Mouse (Mus musculus) midbrain, embryonic 11.5 days (tissue): ENCODE data around the gene Dnal1. TPM values are rescaled to one million over a fixed set of nuclear protein-coding genes. Genes with fewer than 3 reads are reported as not detected.

Experiments
- ATAC-seq: fragments of 200-750 bp; cut with Nextera tagmentation; 2 replicates; pipeline ENCODE4 v1.8.0; 2017; ENCODE audit warnings: moderate TSS enrichment, moderate library complexity; ENCODE audit not compliant: low FRiP score
- DNase-seq: peaks from one replicate; pipeline ENCODE4 v3.0.0; 2015; ENCODE audit warnings: low spot score; ENCODE audit errors: missing footprints
- H3K27ac ChIP-seq: fragments of 300-500 bp; sonication (generic); 2 replicates; pipeline ENCODE4 v1.5.1; 2014; ENCODE audit warnings: low read depth, low read length
- H3K27me3 ChIP-seq: fragments of 300-500 bp; sonication (generic); 2 replicates; pipeline ENCODE4 v1.6.1; 2014; ENCODE audit warnings: mild to moderate bottlenecking, low read length, moderate library complexity, mixed read lengths; ENCODE audit not compliant: control insufficient read depth, insufficient read depth
- H3K36me3 ChIP-seq: fragments of 300-500 bp; sonication (generic); 2 replicates; pipeline ENCODE4 v1.6.1; 2014; ENCODE audit warnings: mild to moderate bottlenecking, low read length, moderate library complexity, mixed read lengths; ENCODE audit not compliant: control insufficient read depth, insufficient read depth
- H3K4me1 ChIP-seq: fragments of 300-500 bp; sonication (generic); 2 replicates; pipeline ENCODE4 v1.6.1; 2014; ENCODE audit warnings: low read length; ENCODE audit not compliant: control insufficient read depth, insufficient read depth
- H3K4me2 ChIP-seq: fragments of 300-500 bp; sonication (generic); 2 replicates; pipeline ENCODE4 v1.6.1; 2014; ENCODE audit warnings: mild to moderate bottlenecking, moderate library complexity
- H3K4me3 ChIP-seq: fragments of 300-500 bp; sonication (generic); 2 replicates; pipeline ENCODE4 v1.5.1; 2014; ENCODE audit warnings: low read depth, low read length
- H3K9ac ChIP-seq: fragments of 300-500 bp; sonication (generic); 2 replicates; pipeline ENCODE4 v1.6.1; 2014; ENCODE audit warnings: low read length
- H3K9me3 ChIP-seq: fragments of 300-500 bp; sonication (generic); 2 replicates; pipeline ENCODE4 v1.6.1; 2016; ENCODE audit warnings: low read length; ENCODE audit not compliant: control insufficient read depth
- WGBS: fragments of 180-500 bp; shearing (Covaris S2); extraction: QIAGEN DNeasy Blood & Tissue Kit; methylation state at CpG from one replicate; pipeline ENCODE4 v1.1.7; 2014; 5-methylcytosine and 5-hydroxymethylcytosine counted together
- polyA plus RNA-seq: library from polyadenylated mRNA; unstranded; fragments of >200 nt; fragmentation: Nextera tagmentation; extraction: Ambion mirVana; gene quantifications from 2 replicates; pipeline ENCODE4 v1.2.1, GENCODE M21; 2014

Gene Dnal1
- polyA plus RNA-seq, 1 experiment from 2014 or later, result 4.9 TPM

- H3K27ac ChIP-seq, result no peak overlapping the region
- ATAC-seq (no peak), DNase-seq (no peak)
- H3K36me3 ChIP-seq, result no peaks in the 10 kb centered on the region
- H3K9ac ChIP-seq, result no peak overlapping the region
- no peak overlapping the region for H3K4me2 ChIP-seq
- H3K4me1 ChIP-seq, result peaks cover 3% of the 10 kb centered on the region
- 89% methylated on average over 4 of the region's 4 CpGs for WGBS
- no peaks in the 10 kb centered on the region for H3K27me3 ChIP-seq
- H3K4me3 ChIP-seq, result no peak overlapping the region
- no peaks in the 10 kb centered on the region for H3K9me3 ChIP-seq
Observed at GRCm38 (mm10) chr12:84110814-84111213, 3.4 kb upstream of the Dnal1 start.

GRCm38 (mm10) chr12:84113676-84114075 lies 490 bp upstream of the Dnal1 start:
- peak overlapping the region; percentile 82; the same call in 1 of the 2 replicates for H3K4me3 ChIP-seq
- ATAC-seq, result peak; percentile 12; the same call in 1 of the 2 replicates
- H3K36me3 ChIP-seq, result no peaks in the 10 kb centered on the region
- peak overlapping the region; percentile 55 for H3K4me2 ChIP-seq
- no peak overlapping the region for H3K27ac ChIP-seq
- no peaks in the 10 kb centered on the region for H3K9me3 ChIP-seq
- H3K4me1 ChIP-seq, result peaks cover 3% of the 10 kb centered on the region
- no peak for DNase-seq
- no peaks in the 10 kb centered on the region for H3K27me3 ChIP-seq
- 50% methylated on average over 6 of the region's 6 CpGs for WGBS
- no peak overlapping the region for H3K9ac ChIP-seq

- Histone ChIP-seq H3K27me3 (no peaks in the 10 kb centered on the region), H3K36me3 (no peaks in the 10 kb centered on the region), H3K4me3 (no peak overlapping the region), H3K9me3 (no peaks in the 10 kb centered on the region), H3K9ac (no peak overlapping the region), H3K27ac (no peak overlapping the region), H3K4me2 (no peak overlapping the region), H3K4me1 (peaks cover 3% of the 10 kb centered on the region)
- 92% methylated on average over 5 of the region's 5 CpGs for WGBS
- DNase-seq (no peak), ATAC-seq (no peak)
Observed at GRCm38 (mm10) chr12:84119584-84119983, 5.4 kb downstream of the Dnal1 start.

GRCm38 (mm10) chr12:84125892-84126291 lies 11.7 kb downstream of the Dnal1 start:
- H3K4me3 ChIP-seq, result no peak overlapping the region
- no peaks in the 10 kb centered on the region for H3K4me1 ChIP-seq
- H3K9ac ChIP-seq, result no peak overlapping the region
- DNase-seq (no peak), ATAC-seq (no peak)
- H3K4me2 ChIP-seq, result no peak overlapping the region
- WGBS, result 88% methylated on average over 12 of the region's 12 CpGs
- H3K27me3 ChIP-seq, result no peaks in the 10 kb centered on the region
- no peaks in the 10 kb centered on the region for H3K9me3 ChIP-seq
- H3K27ac ChIP-seq, result no peak overlapping the region
- H3K36me3 ChIP-seq, result no peaks in the 10 kb centered on the region

GRCm38 (mm10) chr12:84126899-84127298 lies 12.7 kb downstream of the Dnal1 start:
- no peaks in the 10 kb centered on the region for H3K27me3 ChIP-seq
- ATAC-seq, result no peak
- no peak overlapping the region for H3K4me3 ChIP-seq
- no peaks in the 10 kb centered on the region for H3K9me3 ChIP-seq
- WGBS, result 79% methylated on average over 2 of the region's 2 CpGs
- no peak overlapping the region for H3K27ac ChIP-seq
- no peak for DNase-seq
- H3K4me2 ChIP-seq, result no peak overlapping the region
- H3K36me3 ChIP-seq, result no peaks in the 10 kb centered on the region
- H3K4me1 ChIP-seq, result no peaks in the 10 kb centered on the region
- no peak overlapping the region for H3K9ac ChIP-seq

GRCm38 (mm10) chr12:84128576-84128975 lies 14.4 kb downstream of the Dnal1 start:
- no peak for ATAC-seq
- H3K9ac ChIP-seq, result no peak overlapping the region
- H3K4me1 ChIP-seq, result no peaks in the 10 kb centered on the region
- H3K27ac ChIP-seq, result no peak overlapping the region
- DNase-seq, result no peak
- 0 out of 2 replicates have a peak, but pooled peaks cover 2% of the 10 kb centered on the region for H3K36me3 ChIP-seq
- H3K27me3 ChIP-seq, result no peaks in the 10 kb centered on the region
- no peak overlapping the region for H3K4me2 ChIP-seq
- 93% methylated on average over 6 of the region's 6 CpGs for WGBS
- H3K9me3 ChIP-seq, result no peaks in the 10 kb centered on the region
- no peak overlapping the region for H3K4me3 ChIP-seq

GRCm38 (mm10) chr12:84129931-84130330 lies 15.8 kb downstream of the Dnal1 start:
- WGBS, result 93% methylated on average over 8 of the region's 8 CpGs
- Histone ChIP-seq H3K27ac (no peak overlapping the region), H3K27me3 (no peaks in the 10 kb centered on the region), H3K9ac (no peak overlapping the region), H3K4me1 (no peaks in the 10 kb centered on the region), H3K4me2 (no peak overlapping the region), H3K4me3 (no peak overlapping the region), H3K36me3 (0 out of 2 replicates have a peak, but pooled peaks cover 2% of the 10 kb centered on the region), H3K9me3 (no peaks in the 10 kb centered on the region)
- no peak for DNase-seq
- ATAC-seq, result no peak

- Histone ChIP-seq H3K4me2 (no peak overlapping the region), H3K36me3 (0 out of 2 replicates have a peak, but pooled peaks cover 2% of the 10 kb centered on the region)
- peak; percentile 87 for DNase-seq
Observed at GRCm38 (mm10) chr12:84132265-84132664, 18.1 kb downstream of the Dnal1 start.

GRCm38 (mm10) chr12:84137131-84137530 lies 23.0 kb downstream of the Dnal1 start:
- Histone ChIP-seq H3K4me3 (no peak overlapping the region), H3K27me3 (no peaks in the 10 kb centered on the region), H3K9me3 (no peaks in the 10 kb centered on the region), H3K9ac (no peak overlapping the region), H3K4me1 (no peaks in the 10 kb centered on the region), H3K4me2 (no peak overlapping the region), H3K27ac (no peak overlapping the region), H3K36me3 (0 out of 2 replicates have a peak, but pooled peaks cover 2% of the 10 kb centered on the region)
- DNase-seq (peak; percentile 64), ATAC-seq (no peak)
- 92% methylated on average over 7 of the region's 7 CpGs for WGBS

More at GRCm38 (mm10) chr12:84132265-84132664, 18.1 kb downstream of the Dnal1 start:
- ATAC-seq, result no peak
- Histone ChIP-seq H3K9ac (no peak overlapping the region), H3K4me3 (no peak overlapping the region), H3K27ac (no peak overlapping the region), H3K9me3 (no peaks in the 10 kb centered on the region), H3K27me3 (no peaks in the 10 kb centered on the region), H3K4me1 (no peaks in the 10 kb centered on the region)
- WGBS, result 64% methylated on average over 3 of the region's 3 CpGs
